Mouse (Mus musculus) heart, postnatal 0 days (tissue): ENCODE results near the gene Nps. TPM values are rescaled to one million over a fixed set of nuclear protein-coding genes. Genes with fewer than 3 reads are reported as not detected.
A peak's percentile ranks its signal among the peaks of the same experiment; 100 is the strongest.
"Not testable (repeated sequence)": the region's sequence is repeated elsewhere in the genome, so short reads cannot be mapped to it uniquely, and the experiment has no call there.

Source experiments
- ATAC-seq: fragments of 200-750 bp; cut with Nextera tagmentation; 2 replicates; pipeline ENCODE4 v1.8.0; 2017; ENCODE audit warnings: low read depth, moderate number of reproducible peaks, moderate library complexity; ENCODE audit not compliant: insufficient read depth
- DNase-seq: peaks from one replicate; pipeline ENCODE4 v3.0.0-alpha.2; 2016; ENCODE audit warnings: low spot score
- H3K27ac ChIP-seq: fragments of 300-500 bp; sonication (generic); 2 replicates; pipeline ENCODE4 v1.5.1; 2014; ENCODE audit warnings: low read depth, mild to moderate bottlenecking
- H3K27me3 ChIP-seq: fragments of 300-500 bp; sonication (generic); 2 replicates; pipeline ENCODE4 v1.6.1; 2014; ENCODE audit warnings: low read length, mixed read lengths; ENCODE audit not compliant: control insufficient read depth, insufficient read depth
- H3K36me3 ChIP-seq: fragments of 300-500 bp; sonication (generic); replicated peaks from 2 replicates; pipeline ENCODE4 v1.6.1; 2014; ENCODE audit warnings: low read length, mixed read lengths; ENCODE audit not compliant: control insufficient read depth, insufficient read depth
- H3K4me1 ChIP-seq: fragments of 300-500 bp; sonication (generic); 2 replicates; pipeline ENCODE4 v1.6.1; 2014; ENCODE audit warnings: antibody characterized with exemption; ENCODE audit not compliant: control insufficient read depth, insufficient read depth
- H3K4me2 ChIP-seq: fragments of 300-500 bp; sonication (generic); 2 replicates; pipeline ENCODE4 v1.6.1; 2014; ENCODE audit warnings: low read depth, mild to moderate bottlenecking, low read length, moderate library complexity
- H3K4me3 ChIP-seq: fragments of 300-500 bp; sonication (generic); 2 replicates; pipeline ENCODE4 v1.5.1; 2014; ENCODE audit warnings: low read depth, low read length
- H3K9ac ChIP-seq: fragments of 300-500 bp; sonication (generic); replicated peaks from 2 replicates; pipeline ENCODE4 v1.6.1; 2014; ENCODE audit warnings: low read depth, low read length, mixed read lengths
- H3K9me3 ChIP-seq: fragments of 300-500 bp; sonication (generic); replicated peaks from 2 replicates; pipeline ENCODE4 v1.6.1; 2016; ENCODE audit warnings: low read length; ENCODE audit not compliant: control insufficient read depth
- CTCF ChIP-seq: IDR thresholded peaks from 2 replicates; pipeline ENCODE4 v1.5.1; 2016; ENCODE audit warnings: antibody characterized with exemption, control low read depth, low read depth
- EP300 ChIP-seq: IDR thresholded peaks from 2 replicates; pipeline ENCODE4 v1.6.1; 2016; ENCODE audit warnings: antibody characterized with exemption, low read depth
- WGBS: fragments of 180-500 bp; shearing (Covaris S2); extraction: QIAGEN DNeasy Blood & Tissue Kit; methylation state at CpG from one replicate; pipeline ENCODE4 v1.1.7; 2014; 5-methylcytosine and 5-hydroxymethylcytosine counted together
- polyA plus RNA-seq: library from polyadenylated mRNA; unstranded; fragments of >200 nt; fragmentation: Nextera tagmentation; extraction: Ambion mirVana; gene quantifications from 2 replicates; pipeline ENCODE4 v1.2.1, GENCODE M21; 2015
- total RNA-seq: library from RNA; depleted of rRNA; stranded (reverse); fragments of >200 nt; gene quantifications from 2 replicates; pipeline ENCODE4 v1.2.3, GENCODE M21; 2014; ENCODE audit warnings: low replicate concordance; rRNA removed

Nps gene
- total RNA-seq (not detected in 2 replicates), polyA plus RNA-seq (0.14 TPM in 1 of 2 replicates, not detected in the other)

DNA sequence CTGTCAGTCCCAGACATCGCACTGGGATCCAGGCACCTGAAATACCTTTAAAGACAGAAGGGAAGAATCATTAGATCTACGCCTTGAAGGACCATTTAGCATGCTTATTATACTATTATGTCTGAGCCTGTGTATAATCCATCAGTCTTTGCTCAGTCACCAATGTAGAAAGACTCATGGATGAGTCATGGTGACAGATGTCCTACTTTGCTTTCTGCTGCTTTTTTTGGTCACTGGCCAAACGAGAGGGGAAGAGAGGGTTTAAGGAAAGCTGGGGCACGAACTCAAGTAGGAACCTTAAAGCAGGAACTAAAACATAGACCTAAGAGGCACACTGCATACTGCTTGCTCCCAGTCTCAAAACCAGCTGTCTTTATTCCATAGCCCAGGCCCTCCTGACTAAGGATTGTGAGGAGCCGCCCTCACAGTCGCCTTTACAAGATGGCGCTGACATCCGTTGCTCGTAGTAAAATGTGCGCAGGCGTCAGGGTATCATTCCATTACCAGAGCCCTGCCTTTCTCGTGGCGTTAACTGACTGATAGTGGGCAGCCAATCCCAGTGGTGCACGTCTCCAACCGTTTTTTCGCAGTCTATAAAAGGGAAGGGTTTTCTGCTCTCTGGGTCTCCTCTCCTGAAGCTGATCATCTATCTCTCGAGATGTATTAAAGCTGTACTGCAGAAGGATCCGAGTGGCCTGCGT is at the start of gene Nps:
TSS of gene Nps (plus strand) at position 651 of the 701 bp plus-strand sequence.
- H3K4me1 ChIP-seq, H3K9me3 ChIP-seq, H3K27ac ChIP-seq, H3K4me2 ChIP-seq, H3K27me3 ChIP-seq, H3K4me3 ChIP-seq, DNase-seq, H3K36me3 ChIP-seq, ATAC-seq, H3K9ac ChIP-seq: not testable (repeated sequence)
- WGBS = 78% methylated on average over 19 of the region's 19 CpGs

- H3K4me3 ChIP-seq = no peak overlapping the region
- H3K36me3 ChIP-seq = no peaks in the 10 kb centered on the region
- no peaks in the 10 kb centered on the region for H3K27me3 ChIP-seq
- H3K9me3 ChIP-seq = no peaks in the 10 kb centered on the region
- no peak overlapping the region for H3K27ac ChIP-seq
- WGBS = 46% methylated on average over 6 of the region's 6 CpGs
- DNase-seq (peak; percentile 77), ATAC-seq (peak; percentile 81)
- peaks cover 7% of the 10 kb centered on the region for H3K4me1 ChIP-seq
- TF ChIP-seq EP300 = no peak
- TF ChIP-seq CTCF = no peak
- H3K4me2 ChIP-seq = no peak overlapping the region
- no peak overlapping the region for H3K9ac ChIP-seq
These were observed 49.4 kb upstream of the Nps start for GRCm38 (mm10) chr7:135208947-135209567.

- DNase-seq (no peak), ATAC-seq (no peak)
- H3K27me3 ChIP-seq = no peaks in the 10 kb centered on the region
- no peak overlapping the region for H3K9ac ChIP-seq
- TF ChIP-seq EP300 (no peak), CTCF (no peak)
- no peaks in the 10 kb centered on the region for H3K9me3 ChIP-seq
- H3K27ac ChIP-seq = no peak overlapping the region
- no peak overlapping the region for H3K4me3 ChIP-seq
- H3K4me1 ChIP-seq = peaks cover 7% of the 10 kb centered on the region
- H3K36me3 ChIP-seq = no peaks in the 10 kb centered on the region
- no peak overlapping the region for H3K4me2 ChIP-seq
These were observed 48.2 kb upstream of the Nps start for GRCm38 (mm10) chr7:135210296-135210695.

GRCm38 (mm10) chr7:135210831-135211230 is 47.7 kb upstream of the Nps start:
- Histone ChIP-seq H3K27me3 (no peaks in the 10 kb centered on the region), H3K9me3 (no peaks in the 10 kb centered on the region), H3K27ac (no peak overlapping the region), H3K9ac (no peak overlapping the region), H3K4me3 (no peak overlapping the region), H3K36me3 (no peaks in the 10 kb centered on the region), H3K4me2 (no peak overlapping the region), H3K4me1 (peaks cover 7% of the 10 kb centered on the region)
- no peak for ATAC-seq
- no peak for DNase-seq
- TF ChIP-seq CTCF (no peak), EP300 (no peak)
- WGBS = 85% methylated on average over 2 of the region's 2 CpGs

DNA sequence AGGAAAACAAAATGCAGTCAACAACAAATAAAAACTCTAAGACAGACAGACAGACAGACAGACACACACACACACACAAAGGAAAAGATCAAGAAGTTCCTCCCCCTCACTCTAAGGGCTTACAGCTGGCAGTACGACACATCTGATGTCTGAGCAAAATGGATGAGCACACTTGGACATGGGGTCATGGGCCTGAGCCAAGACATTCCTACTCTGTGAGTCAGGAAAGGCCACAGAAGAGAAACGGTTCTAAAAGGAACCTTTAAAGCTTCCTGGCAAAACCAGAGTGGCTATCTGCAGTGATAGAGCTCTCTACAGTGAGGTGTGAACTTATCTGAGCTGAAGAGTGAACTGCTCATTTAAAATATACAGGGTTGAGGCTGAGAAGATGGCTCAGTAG is 46.0 kb upstream of the Nps start:
- 9% methylated on average over 2 of the region's 2 CpGs for WGBS
- Histone ChIP-seq H3K27me3 (no peaks in the 10 kb centered on the region), H3K4me2 (no peak overlapping the region), H3K36me3 (no peaks in the 10 kb centered on the region), H3K9me3 (no peaks in the 10 kb centered on the region), H3K4me1 (peaks cover 7% of the 10 kb centered on the region), H3K4me3 (no peak overlapping the region), H3K27ac (no peak overlapping the region), H3K9ac (no peak overlapping the region)
- TF ChIP-seq EP300 = no peak
- TF ChIP-seq CTCF = no peak
- ATAC-seq (peak; percentile 81), DNase-seq (peak; percentile 62)
